In the genomic region with DNA sequence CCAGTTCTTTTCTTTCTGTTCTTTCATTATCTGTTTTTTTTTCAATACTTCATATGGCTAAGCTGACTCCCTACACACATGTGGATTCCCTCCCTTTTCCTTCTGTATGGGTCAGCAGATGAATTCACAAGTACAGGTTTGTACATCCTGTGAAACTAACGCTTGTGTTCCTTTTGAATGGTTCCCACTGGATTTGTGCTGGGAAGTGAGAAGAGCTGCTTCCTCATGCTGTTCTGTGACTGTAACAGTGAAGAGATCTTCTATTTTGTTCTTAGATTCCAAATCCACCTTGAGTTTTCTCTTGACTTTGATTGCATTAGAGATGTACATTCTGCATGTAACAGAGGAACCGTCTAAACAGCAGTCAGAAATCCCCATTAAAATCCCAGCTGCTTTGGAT, we compare ENCODE assay signal across 27 mouse cellular contexts.
"Had no signal": no experiment of that assay in that cellular context is flagged by ENCODE, and none has a peak within 500 bp of the region (broad histone marks: within the 10 kb centered on the region; RNA-seq: fewer than 3 reads in every experiment).

No protein-coding gene starts in this region.

- DNase-seq: gastrocnemius, postnatal 14 days; gastrocnemius, postnatal 36 days; heart, adult 11 months; heart, adult 2 months; heart, postnatal 14 days; heart, postnatal 36 days; kidney, adult 11 months; kidney, adult 2 months; kidney, adult 9 months; kidney, postnatal 14 days; kidney, postnatal 36 days; layer of hippocampus, adult 9-11 months; layer of hippocampus, postnatal 36 days; left cerebral cortex, postnatal 4 days had no signal

- H3K9ac ChIP-seq: heart, embryonic 13.5 days; heart, embryonic 15.5 days; hindbrain, embryonic 13.5 days; hindbrain, embryonic 15.5 days; kidney, embryonic 15.5 days; limb, embryonic 13.5 days; limb, embryonic 15.5 days; liver, embryonic 12.5 days; liver, embryonic 14.5 days had no signal

- H3K4me2 ChIP-seq: heart, embryonic 11.5 days; heart, embryonic 13.5 days; heart, embryonic 15.5 days; hindbrain, embryonic 13.5 days; hindbrain, embryonic 15.5 days; kidney, embryonic 15.5 days; limb, embryonic 13.5 days; limb, embryonic 15.5 days; liver, embryonic 12.5 days had no signal

- H3K9me3 ChIP-seq: heart, embryonic 13.5 days; heart, embryonic 15.5 days; hindbrain, embryonic 13.5 days; hindbrain, embryonic 15.5 days; kidney, embryonic 15.5 days; limb, embryonic 13.5 days; limb, embryonic 15.5 days; liver, embryonic 12.5 days had no signal

- H3K4me3 ChIP-seq: heart, adult 2 months; heart, embryonic 13.5 days; heart, embryonic 15.5 days; hindbrain, embryonic 13.5 days; hindbrain, embryonic 15.5 days; kidney, embryonic 15.5 days; limb, embryonic 13.5 days; limb, embryonic 15.5 days; liver, embryonic 12.5 days had no signal

- H3K27me3 ChIP-seq: heart, embryonic 13.5 days; heart, embryonic 15.5 days; hindbrain, embryonic 13.5 days; hindbrain, embryonic 15.5 days; kidney, embryonic 15.5 days; limb, embryonic 13.5 days; limb, embryonic 15.5 days; liver, embryonic 12.5 days had no signal

- H3K4me1 ChIP-seq: heart, embryonic 13.5 days; heart, embryonic 15.5 days; hindbrain, embryonic 13.5 days; hindbrain, embryonic 15.5 days; kidney, embryonic 15.5 days; limb, embryonic 13.5 days; limb, embryonic 15.5 days; liver, embryonic 12.5 days had no signal

- H3K27ac ChIP-seq: heart, adult 2 months; heart, embryonic 13.5 days; heart, embryonic 15.5 days; hindbrain, embryonic 13.5 days; hindbrain, embryonic 15.5 days; hindbrain, postnatal 0 days; kidney, embryonic 15.5 days; kidney, postnatal 0 days; limb, embryonic 13.5 days; limb, embryonic 15.5 days; liver, embryonic 12.5 days; liver, embryonic 14.5 days had no signal

- ATAC-seq: hindbrain, postnatal 0 days; intestine, embryonic 16.5 days; liver, embryonic 12.5 days had no signal

- H3K36me3 ChIP-seq: heart, embryonic 13.5 days; heart, embryonic 15.5 days; hindbrain, embryonic 13.5 days; hindbrain, embryonic 15.5 days; kidney, embryonic 15.5 days; limb, embryonic 13.5 days; limb, embryonic 15.5 days; liver, embryonic 12.5 days had no signal
